Mouse (Mus musculus) hindbrain, postnatal 0 days (tissue): Measurements from ENCODE around the gene Zdhhc18. TPM values are rescaled to one million over a fixed set of nuclear protein-coding genes. Genes with fewer than 3 reads are reported as not detected.

Experiments
- ATAC-seq: fragments of 200-750 bp; cut with Nextera tagmentation; 2 replicates; pipeline ENCODE4 v1.8.0; 2017; ENCODE audit warnings: mild to moderate bottlenecking, moderate TSS enrichment, moderate library complexity
- DNase-seq: peaks from one replicate; pipeline ENCODE4 v3.0.0-alpha.2; 2015; ENCODE audit warnings: low spot score
- H3K27ac ChIP-seq: fragments of 300-500 bp; sonication (generic); 2 replicates; pipeline ENCODE4 v1.5.1; 2014; ENCODE audit warnings: mild to moderate bottlenecking
- H3K27me3 ChIP-seq: fragments of 300-500 bp; sonication (generic); 2 replicates; pipeline ENCODE4 v1.6.1; 2014; ENCODE audit warnings: low read length, mixed read lengths; ENCODE audit not compliant: insufficient read depth
- H3K36me3 ChIP-seq: fragments of 300-500 bp; sonication (generic); 2 replicates; pipeline ENCODE4 v1.6.1; 2014; ENCODE audit warnings: low read length, mixed read lengths; ENCODE audit not compliant: insufficient read depth
- H3K4me1 ChIP-seq: fragments of 300-500 bp; sonication (generic); 2 replicates; pipeline ENCODE4 v1.6.1; 2014; ENCODE audit warnings: antibody characterized with exemption, low read length, mixed read lengths; ENCODE audit not compliant: insufficient read depth
- H3K4me2 ChIP-seq: fragments of 300-500 bp; sonication (generic); 2 replicates; pipeline ENCODE4 v1.6.1; 2014; ENCODE audit warnings: low read depth, mild to moderate bottlenecking, low read length, moderate library complexity, mixed read lengths
- H3K4me3 ChIP-seq: fragments of 300-500 bp; sonication (generic); 2 replicates; pipeline ENCODE4 v1.5.1; 2014; ENCODE audit warnings: low read length
- H3K9ac ChIP-seq: fragments of 300-500 bp; sonication (generic); replicated peaks from 2 replicates; pipeline ENCODE4 v1.6.1; 2014; ENCODE audit warnings: mild to moderate bottlenecking, low read length, moderate library complexity, mixed read lengths
- H3K9me3 ChIP-seq: fragments of 300-500 bp; sonication (generic); 2 replicates; pipeline ENCODE4 v1.6.1; 2016; ENCODE audit warnings: low read length, mixed read lengths
- CTCF ChIP-seq: IDR thresholded peaks from 2 replicates; pipeline ENCODE4 v1.5.1; 2016; ENCODE audit warnings: antibody characterized with exemption, control low read depth, low read depth
- WGBS: fragments of 180-500 bp; shearing (Covaris S2); extraction: QIAGEN DNeasy Blood & Tissue Kit; methylation state at CpG from one replicate; pipeline ENCODE4 v1.1.7; 2014; 5-methylcytosine and 5-hydroxymethylcytosine counted together
- polyA plus RNA-seq: library from polyadenylated mRNA; unstranded; fragments of >200 nt; fragmentation: Nextera tagmentation; extraction: Ambion mirVana; gene quantifications from 2 replicates; pipeline ENCODE4 v1.2.1, GENCODE M21; 2015
- total RNA-seq: library from RNA; depleted of rRNA; stranded (reverse); fragments of >200 nt; gene quantifications from 2 replicates; pipeline ENCODE4 v1.2.3, GENCODE M21; 2014

The Zdhhc18 gene
- total and polyA plus RNA-seq, 2 experiments from 2014 or later = 8.2 to 22.6 TPM

- peak; percentile 8; the same call in 1 of the 2 replicates for ATAC-seq
- H3K27ac ChIP-seq = peak overlapping the region; percentile 48
Observed at GRCm38 (mm10) chr4:133680206-133680786, 30.3 kb upstream of the Zdhhc18 start.

DNA sequence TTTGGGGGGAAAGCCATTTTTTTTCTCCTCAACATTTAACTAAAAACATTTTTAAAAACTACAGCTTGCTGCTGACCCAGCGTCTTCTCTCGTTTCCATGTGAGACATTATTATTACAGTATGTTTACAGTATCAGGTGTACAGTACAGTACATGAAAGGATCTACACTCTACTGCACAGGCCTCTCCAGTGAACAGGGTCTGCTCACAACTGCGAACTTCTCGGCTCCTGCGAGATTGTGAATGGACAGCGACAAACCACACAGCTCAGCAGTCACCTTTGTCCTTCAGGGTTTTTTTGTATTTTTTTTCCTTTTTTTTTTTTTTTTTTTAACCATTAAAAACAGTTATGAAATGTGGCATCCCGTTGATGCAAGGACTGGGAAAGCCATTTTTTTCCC, 29.7 kb upstream of the Zdhhc18 start:
- ATAC-seq = no peak
- Histone ChIP-seq H3K9ac (no peak overlapping the region), H3K4me1 (no peaks in the 10 kb centered on the region), H3K36me3 (peaks cover 44% of the 10 kb centered on the region), H3K27ac (no peak overlapping the region), H3K9me3 (no peaks in the 10 kb centered on the region), H3K4me3 (no peak overlapping the region), H3K27me3 (no peaks in the 10 kb centered on the region), H3K4me2 (no peak overlapping the region)
- no peak for TF ChIP-seq CTCF
- no peak for DNase-seq
- WGBS = 87% methylated on average over 7 of the region's 7 CpGs

More at GRCm38 (mm10) chr4:133680206-133680786, 30.3 kb upstream of the Zdhhc18 start:
- Histone ChIP-seq H3K36me3 (peaks cover 51% of the 10 kb centered on the region), H3K4me3 (no peak overlapping the region), H3K9me3 (no peaks in the 10 kb centered on the region), H3K9ac (no peak overlapping the region), H3K4me1 (no peaks in the 10 kb centered on the region), H3K4me2 (no peak overlapping the region), H3K27me3 (no peaks in the 10 kb centered on the region)
- no peak for TF ChIP-seq CTCF
- no peak for DNase-seq
- WGBS = 68% methylated on average over 14 of the region's 14 CpGs

DNA sequence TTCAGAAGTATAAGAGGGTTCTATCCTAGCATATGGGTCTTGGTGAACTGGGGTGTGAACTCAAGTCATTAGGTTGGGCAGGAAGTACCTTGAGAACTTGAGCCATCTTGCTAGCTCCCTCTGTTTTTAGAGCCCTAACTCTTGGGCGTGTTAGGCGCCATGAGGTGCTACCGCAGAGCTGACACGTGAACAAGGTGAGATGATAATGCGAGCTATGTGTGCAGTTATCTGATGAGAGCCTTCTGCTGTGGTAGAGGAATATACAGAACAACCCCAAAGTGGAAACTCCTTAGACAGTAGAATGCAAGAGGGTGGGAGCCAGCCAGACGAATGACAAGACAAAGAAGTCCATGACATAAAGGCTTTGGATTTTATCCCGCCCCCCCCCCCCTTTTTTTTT, 27.3 kb upstream of the Zdhhc18 start:
- no peak for TF ChIP-seq CTCF
- DNase-seq (no peak), ATAC-seq (no peak)
- Histone ChIP-seq H3K4me2 (no peak overlapping the region), H3K4me3 (no peak overlapping the region), H3K9ac (no peak overlapping the region), H3K36me3 (peaks cover 23% of the 10 kb centered on the region; the same call in 1 of the 2 replicates), H3K27me3 (no peaks in the 10 kb centered on the region), H3K9me3 (no peaks in the 10 kb centered on the region), H3K4me1 (peaks cover 4% of the 10 kb centered on the region; the same call in 1 of the 2 replicates), H3K27ac (no peak overlapping the region)
- WGBS = 77% methylated on average over 7 of the region's 7 CpGs

DNA sequence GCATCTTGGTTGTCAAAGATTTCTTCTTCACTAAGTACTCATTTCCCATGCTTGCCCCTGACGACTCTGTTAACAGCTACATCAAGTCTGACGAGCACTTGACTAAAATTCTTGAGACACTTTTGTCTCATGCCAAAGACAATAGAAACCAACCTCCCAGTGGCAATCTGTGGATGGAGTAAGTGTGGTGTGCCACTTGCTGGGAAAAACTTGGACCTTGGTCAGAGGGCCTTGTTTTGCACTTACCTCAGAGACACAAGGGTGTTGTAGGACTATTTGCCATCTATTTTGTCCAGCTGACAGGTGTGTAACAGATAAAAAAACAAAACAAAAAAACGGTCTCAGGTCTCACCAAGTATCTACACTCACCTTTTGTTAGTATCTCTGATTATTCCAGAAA, 26.2 kb upstream of the Zdhhc18 start:
- DNase-seq (no peak), ATAC-seq (no peak)
- no peak for TF ChIP-seq CTCF
- Histone ChIP-seq H3K4me2 (no peak overlapping the region), H3K4me3 (no peak overlapping the region), H3K9ac (no peak overlapping the region), H3K27ac (peak overlapping the region; percentile 94; the same call in 1 of the 2 replicates), H3K4me1 (peaks cover 4% of the 10 kb centered on the region; the same call in 1 of the 2 replicates), H3K36me3 (peaks cover 12% of the 10 kb centered on the region; the same call in 1 of the 2 replicates), H3K9me3 (no peaks in the 10 kb centered on the region), H3K27me3 (no peaks in the 10 kb centered on the region)
- WGBS = 20% methylated on average over 3 of the region's 3 CpGs

DNA sequence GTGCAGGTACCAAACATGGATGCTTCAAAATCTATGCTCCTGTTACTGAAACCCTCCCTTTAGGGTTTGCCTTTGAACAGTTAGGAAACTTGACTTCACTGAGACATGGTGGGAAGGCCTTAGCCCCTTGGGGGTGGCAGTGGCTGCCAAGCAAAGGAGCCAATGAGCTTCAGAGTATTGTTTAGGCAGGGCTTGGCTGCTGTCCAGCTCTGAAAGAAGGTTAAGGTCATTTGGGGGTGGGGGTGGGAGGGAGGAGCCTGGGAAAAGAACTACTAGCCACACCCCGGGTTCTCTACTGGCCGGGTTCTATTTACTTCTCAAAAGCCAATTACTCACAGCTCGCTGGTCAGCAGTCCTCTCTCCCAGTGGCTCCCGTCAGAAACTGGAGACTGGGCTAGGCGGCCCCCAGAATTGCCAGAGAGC, 25.7 kb upstream of the Zdhhc18 start:
- Histone ChIP-seq H3K36me3 (peaks cover 7% of the 10 kb centered on the region; the same call in 1 of the 2 replicates), H3K27ac (peak overlapping the region; percentile 94), H3K4me3 (no peak overlapping the region), H3K9me3 (no peaks in the 10 kb centered on the region), H3K9ac (no peak overlapping the region), H3K4me1 (peaks cover 8% of the 10 kb centered on the region), H3K27me3 (no peaks in the 10 kb centered on the region), H3K4me2 (no peak overlapping the region)
- 2% methylated on average over 5 of the region's 5 CpGs for WGBS
- TF ChIP-seq CTCF = no peak
- peak; percentile 87 for DNase-seq
- ATAC-seq = peak; percentile 77

DNA sequence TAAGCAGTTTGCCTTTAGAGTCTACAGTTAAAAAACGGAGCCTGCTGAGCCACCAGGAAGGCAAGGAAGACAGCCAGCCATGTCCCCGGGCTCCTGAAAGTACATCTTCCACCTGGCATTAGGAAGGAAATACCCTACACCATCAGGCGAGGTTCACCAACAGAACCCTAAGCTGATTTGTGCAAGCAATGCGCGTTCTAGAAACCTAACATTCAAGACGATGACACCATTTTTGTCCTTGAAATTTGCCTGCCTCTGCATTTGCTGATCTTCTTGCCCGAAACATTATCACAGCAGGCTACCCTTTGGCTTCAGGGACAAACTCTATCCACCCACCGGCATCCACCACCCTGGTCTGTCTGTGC, 24.4 kb upstream of the Zdhhc18 start:
- WGBS = 61% methylated on average over 8 of the region's 8 CpGs
- Histone ChIP-seq H3K4me3 (no peak overlapping the region), H3K4me2 (peak overlapping the region; percentile 86), H3K27ac (peak overlapping the region; percentile 94; the same call in 1 of the 2 replicates), H3K9ac (no peak overlapping the region), H3K36me3 (no peaks in the 10 kb centered on the region), H3K4me1 (peaks cover 12% of the 10 kb centered on the region), H3K27me3 (no peaks in the 10 kb centered on the region), H3K9me3 (no peaks in the 10 kb centered on the region)
- ATAC-seq (no peak), DNase-seq (no peak)
- TF ChIP-seq CTCF = no peak

GRCm38 (mm10) chr4:133673666-133674330, 23.8 kb upstream of the Zdhhc18 start:
- no peak for TF ChIP-seq CTCF
- H3K4me1 ChIP-seq = peaks cover 12% of the 10 kb centered on the region
- WGBS = 29% methylated on average over 10 of the region's 10 CpGs
- H3K36me3 ChIP-seq = no peaks in the 10 kb centered on the region
- H3K9me3 ChIP-seq = no peaks in the 10 kb centered on the region
- ATAC-seq (no peak), DNase-seq (no peak)
- H3K4me3 ChIP-seq = no peak overlapping the region
- no peaks in the 10 kb centered on the region for H3K27me3 ChIP-seq
- no peak overlapping the region for H3K9ac ChIP-seq
- peak overlapping the region; percentile 94 for H3K27ac ChIP-seq
- peak overlapping the region; percentile 86 for H3K4me2 ChIP-seq
